Mouse (Mus musculus) C2C12 (cell line): ENCODE data around the gene Dlgap1. TPM values are rescaled to one million over a fixed set of nuclear protein-coding genes. Genes with fewer than 3 reads are reported as not detected.

Experiments used
- H3K27me3 ChIP-seq: one replicate; pipeline ENCODE4 v1.6.1; 2011; ENCODE audit not compliant: control insufficient read depth, insufficient read depth, insufficient read length
- H3K36me3 ChIP-seq: one replicate; pipeline ENCODE4 v1.6.1; 2011; ENCODE audit not compliant: control insufficient read depth, insufficient read depth
- H3K4me3 ChIP-seq: one replicate; pipeline ENCODE4 v1.5.1; 2011; ENCODE audit warnings: mild to moderate bottlenecking, control low read depth; ENCODE audit not compliant: poor library complexity, insufficient read depth, severe bottlenecking
- H3K79me2 ChIP-seq: one replicate; pipeline ENCODE4 v1.6.1; 2011; ENCODE audit not compliant: control insufficient read depth, insufficient read depth
- H3K79me3 ChIP-seq: one replicate; pipeline ENCODE4 v1.6.1; 2011; ENCODE audit warnings: low read depth, control low read depth
- H3ac ChIP-seq: one replicate; pipeline ENCODE3; 2011; ENCODE audit warnings: low read depth; ENCODE audit not compliant: control insufficient read depth, insufficient read length
- CEBPB ChIP-seq: IDR thresholded peaks from one replicate; pipeline ENCODE4 v1.6.1; 2011; ENCODE audit warnings: low read depth, mild to moderate bottlenecking, control low read depth, moderate library complexity
- CTCF ChIP-seq: IDR thresholded peaks from one replicate; pipeline ENCODE4 v1.5.1; 2011; ENCODE audit not compliant: control insufficient read depth, insufficient read depth, insufficient read length
- FOSL1 ChIP-seq: IDR thresholded peaks from one replicate; pipeline ENCODE4 v1.8.0; 2011; ENCODE audit warnings: mild to moderate bottlenecking, low read length; ENCODE audit not compliant: poor library complexity, insufficient read depth, severe bottlenecking
- MAX ChIP-seq: IDR thresholded peaks from one replicate; pipeline ENCODE4 v1.6.1; 2011; ENCODE audit warnings: mild to moderate bottlenecking, control low read depth
- MYOD1 ChIP-seq: IDR thresholded peaks from one replicate; pipeline ENCODE4 v1.6.1; 2011; ENCODE audit warnings: low read depth; ENCODE audit not compliant: control insufficient read depth, insufficient read length
- MYOG ChIP-seq: IDR thresholded peaks from one replicate; pipeline ENCODE4 v1.6.1; 2011; ENCODE audit not compliant: control insufficient read depth, insufficient read length; ENCODE audit errors: extremely low read depth
- USF1 ChIP-seq: IDR thresholded peaks from one replicate; pipeline ENCODE4 v1.6.1; 2011; ENCODE audit warnings: low read depth, mild to moderate bottlenecking, control low read depth, moderate library complexity
- polyA plus RNA-seq: library from polyadenylated mRNA; unstranded; fragments of >200 nt; fragmentation: generic; extraction: Trizol; gene quantifications from one replicate; pipeline ENCODE4 v1.2.1, GENCODE M21; 2012; ENCODE audit warnings: missing spikeins

The Dlgap1 gene
- polyA plus RNA-seq, 1 experiment: 0.22 TPM

GRCm38 (mm10) chr17:70488784-70489265 lies 520.0 kb downstream of the Dlgap1 start:
- no peaks in the 10 kb centered on the region for H3K79me2 ChIP-seq
- no peak for TF ChIP-seq CEBPB
- TF ChIP-seq USF1: no peak
- no peak for TF ChIP-seq CTCF
- TF ChIP-seq MYOG: no peak
- no peak for TF ChIP-seq FOSL1
- TF ChIP-seq MAX: no peak
- no peak for TF ChIP-seq MYOD1
- peaks cover 4% of the 10 kb centered on the region for H3K27me3 ChIP-seq
- no peaks in the 10 kb centered on the region for H3K79me3 ChIP-seq
- no peak overlapping the region for H3ac ChIP-seq
- H3K4me3 ChIP-seq: no peak overlapping the region
- H3K36me3 ChIP-seq: no peaks in the 10 kb centered on the region

GRCm38 (mm10) chr17:70491575-70491974 lies 522.7 kb downstream of the Dlgap1 start:
- Histone ChIP-seq H3K79me2 (no peaks in the 10 kb centered on the region), H3K4me3 (no peak overlapping the region), H3ac (no peak overlapping the region), H3K27me3 (peaks cover 12% of the 10 kb centered on the region), H3K79me3 (no peaks in the 10 kb centered on the region), H3K36me3 (no peaks in the 10 kb centered on the region)
- TF ChIP-seq CEBPB: no peak
- TF ChIP-seq CTCF: no peak
- no peak for TF ChIP-seq MYOD1
- TF ChIP-seq USF1: no peak
- no peak for TF ChIP-seq FOSL1

- no peaks in the 10 kb centered on the region for H3K79me2 ChIP-seq
- H3K4me3 ChIP-seq: no peak overlapping the region
- TF ChIP-seq MYOG (no peak), CTCF (no peak), MAX (no peak), FOSL1 (no peak), CEBPB (no peak), USF1 (no peak), MYOD1 (no peak)
- peaks cover 19% of the 10 kb centered on the region for H3K27me3 ChIP-seq
- no peak overlapping the region for H3ac ChIP-seq
- H3K36me3 ChIP-seq: no peaks in the 10 kb centered on the region
- no peaks in the 10 kb centered on the region for H3K79me3 ChIP-seq
Measured at GRCm38 (mm10) chr17:70494338-70494737, 525.5 kb downstream of the Dlgap1 start.

GRCm38 (mm10) chr17:70498256-70498655 lies 529.4 kb downstream of the Dlgap1 start:
- H3K36me3 ChIP-seq: no peaks in the 10 kb centered on the region
- TF ChIP-seq MYOG (no peak), CTCF (no peak), FOSL1 (no peak), MYOD1 (no peak), MAX (no peak), CEBPB (no peak)

GRCm38 (mm10) chr17:70501933-70502332 lies 533.1 kb downstream of the Dlgap1 start:
- no peaks in the 10 kb centered on the region for H3K79me2 ChIP-seq
- H3K79me3 ChIP-seq: no peaks in the 10 kb centered on the region
- TF ChIP-seq CTCF: no peak
- TF ChIP-seq MYOG: no peak
- no peak for TF ChIP-seq MYOD1
- no peak for TF ChIP-seq FOSL1
- no peak for TF ChIP-seq USF1
- no peak for TF ChIP-seq CEBPB
- no peak for TF ChIP-seq MAX
- no peaks in the 10 kb centered on the region for H3K36me3 ChIP-seq
- H3K27me3 ChIP-seq: peaks cover 8% of the 10 kb centered on the region
- H3K4me3 ChIP-seq: no peak overlapping the region
- H3ac ChIP-seq: no peak overlapping the region

More at GRCm38 (mm10) chr17:70498256-70498655, 529.4 kb downstream of the Dlgap1 start:
- no peaks in the 10 kb centered on the region for H3K79me3 ChIP-seq
- H3K4me3 ChIP-seq: no peak overlapping the region
- H3K27me3 ChIP-seq: peaks cover 19% of the 10 kb centered on the region
- H3ac ChIP-seq: no peak overlapping the region
- H3K79me2 ChIP-seq: no peaks in the 10 kb centered on the region

- TF ChIP-seq MAX: no peak
- TF ChIP-seq CTCF: no peak
- TF ChIP-seq USF1: no peak
- no peak for TF ChIP-seq FOSL1
- TF ChIP-seq MYOD1: no peak
- Histone ChIP-seq H3K4me3 (no peak overlapping the region), H3K79me3 (no peaks in the 10 kb centered on the region), H3ac (no peak overlapping the region), H3K79me2 (no peaks in the 10 kb centered on the region), H3K27me3 (peaks cover 3% of the 10 kb centered on the region), H3K36me3 (no peaks in the 10 kb centered on the region)
Measured at GRCm38 (mm10) chr17:70507759-70508158, 538.9 kb downstream of the Dlgap1 start.
